Mouse (Mus musculus) gastrocnemius, adult 18-20 months (tissue): ENCODE measurements around the gene Gm498. TPM values are rescaled to one million over a fixed set of nuclear protein-coding genes. Genes with fewer than 3 reads are reported as not detected.

Experiments used
- DNase-seq: peaks from one replicate; pipeline ENCODE4 v3.0.0; 2021; ENCODE audit warnings: low spot score
- long read RNA-seq, 2 experiments: library from polyadenylated mRNA; stranded (forward); transcript quantifications; one replicate each; pipeline ENCODE4 v2.0.0; 2021
- total RNA-seq, 2 experiments: library from RNA; stranded (reverse); gene quantifications; 2 replicates each; pipeline ENCODE4 v1.2.3; 2021

Gm498 gene
- total RNA-seq, result not detected
- long read RNA-seq, experiment 1, result 0 reads
- long read RNA-seq, experiment 2, result 0 reads

GRCm38 (mm10) chr7:143866538-143866937, at the start of gene Gm498:
Gene Gm498 (plus strand): TSS chr7:143866838.
- DNase-seq, result no peak

DNA sequence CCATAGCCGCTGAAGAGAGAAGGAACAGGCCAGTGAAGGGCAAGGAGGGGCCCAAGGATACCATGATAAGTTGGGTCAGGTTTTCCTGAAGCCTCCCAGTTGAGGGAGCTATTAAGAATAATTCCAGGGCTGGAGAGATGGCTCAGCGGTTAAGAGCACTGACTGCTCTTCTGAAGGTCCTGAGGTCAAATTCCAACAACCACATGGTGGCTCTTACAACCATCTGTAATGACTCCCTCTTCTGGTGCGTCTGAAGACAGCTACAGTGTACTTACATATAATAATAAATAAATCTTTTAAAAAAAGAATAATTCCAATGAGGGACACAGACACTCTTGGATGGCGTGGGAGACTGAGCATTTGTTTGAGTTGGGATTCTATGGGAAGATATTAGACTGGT, 47.4 kb upstream of the Gm498 start:
- DNase-seq, result no peak

- no peak for DNase-seq
These were observed 45.4 kb upstream of the Gm498 start for GRCm38 (mm10) chr7:143821241-143821640.

DNA sequence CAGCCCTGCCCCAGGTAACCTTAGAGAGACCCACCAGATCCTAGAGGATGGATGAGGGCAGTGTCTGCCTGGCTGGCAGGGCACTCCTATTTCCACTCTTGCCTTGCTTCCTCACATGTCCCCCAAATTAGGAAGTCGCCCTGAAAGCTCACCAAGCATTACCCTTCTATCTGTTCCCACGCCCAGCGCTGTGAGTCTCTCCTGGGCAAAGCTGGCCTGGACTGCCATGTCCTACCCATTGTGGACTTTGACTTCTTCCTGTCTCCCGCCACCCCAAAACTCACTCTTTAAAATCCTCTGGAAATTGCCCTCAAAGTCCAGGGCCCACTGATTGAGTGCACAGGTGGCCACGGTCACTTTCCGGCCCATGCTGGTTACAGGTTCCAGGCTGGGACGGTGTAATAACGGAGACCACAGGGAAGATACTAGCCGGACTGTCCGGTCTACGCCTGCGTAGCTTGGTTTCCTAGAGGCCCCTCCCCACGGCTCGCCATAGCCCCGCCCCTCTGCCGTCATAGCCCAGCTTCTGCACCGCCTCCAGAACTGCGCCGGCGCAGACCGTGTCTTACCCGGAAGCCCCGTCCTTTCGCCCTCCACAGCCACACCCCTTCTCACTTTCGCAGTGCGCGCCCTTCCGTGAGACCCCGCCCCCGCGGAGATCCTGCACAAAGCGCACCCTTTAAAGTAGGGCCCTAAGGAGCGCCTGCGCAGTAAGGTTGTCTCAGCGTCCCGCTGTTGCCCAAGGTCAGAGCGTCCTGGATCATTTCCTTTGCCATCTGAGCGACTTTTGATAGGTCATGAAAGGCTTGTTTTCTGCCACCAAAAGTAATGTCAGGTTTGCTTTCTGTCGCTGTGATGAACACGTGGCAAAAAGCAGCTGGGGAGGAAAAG, 44.0 kb upstream of the Gm498 start, which contains the start of the genes Nadsyn1 and Dhcr7:
Gene Nadsyn1, minus strand, starts transcription at position 475 of the 891 bp plus-strand sequence.
Gene Dhcr7, plus strand, starts transcription at position 771 of the 891 bp plus-strand sequence.
- peak; percentile 99 for DNase-seq

- DNase-seq, result no peak
These were observed 43.4 kb upstream of the Gm498 start for GRCm38 (mm10) chr7:143823266-143823605.

GRCm38 (mm10) chr7:143826985-143827384, 39.7 kb upstream of the Gm498 start:
- DNase-seq, result no peak

DNA sequence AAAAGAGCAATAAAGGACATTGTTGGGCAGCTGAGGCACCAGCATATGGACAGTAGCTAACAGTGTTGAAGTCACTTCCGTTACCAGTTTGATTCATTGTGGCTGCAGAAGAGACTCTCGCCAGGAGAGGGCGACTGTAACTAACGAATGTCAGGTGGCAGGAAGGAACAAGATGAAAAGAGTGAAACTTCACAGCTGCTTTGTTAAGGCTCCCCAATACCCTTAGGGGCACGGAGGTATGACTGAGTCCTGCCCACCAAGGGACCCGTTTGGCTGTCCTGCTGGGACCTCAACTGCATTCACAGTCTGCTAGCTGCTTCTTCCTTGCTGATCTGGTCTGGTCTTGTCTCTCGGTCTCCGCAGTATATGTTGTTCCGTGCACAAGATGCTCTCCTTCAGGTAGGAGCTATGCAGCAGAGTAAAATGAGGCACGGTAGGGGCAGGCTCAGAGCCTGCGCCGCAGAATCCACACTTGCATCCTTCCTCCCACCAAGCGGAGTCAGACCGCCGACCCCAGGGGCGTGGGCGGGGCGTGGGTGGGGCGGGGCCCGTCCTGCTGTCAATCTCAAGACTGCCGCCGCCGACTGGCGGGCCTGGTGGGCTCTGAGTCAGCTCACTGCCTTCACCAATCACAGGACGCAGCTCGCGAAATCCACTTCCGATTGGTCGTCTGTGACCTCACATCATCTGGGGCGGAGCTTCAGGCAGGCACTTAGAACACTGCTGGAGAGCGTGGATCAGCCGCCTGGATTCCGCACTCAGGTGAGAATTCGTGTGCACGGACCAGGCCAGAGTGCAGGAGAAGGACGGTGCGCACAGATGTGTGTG, 36.9 kb upstream of the Gm498 start:
- DNase-seq, result peak; percentile 96

GRCm38 (mm10) chr7:143830399-143830798, 36.2 kb upstream of the Gm498 start:
- no peak for DNase-seq

- no peak for DNase-seq
These were observed 34.4 kb upstream of the Gm498 start for GRCm38 (mm10) chr7:143832196-143832595.

- DNase-seq, result no peak
These were observed 34.0 kb upstream of the Gm498 start for GRCm38 (mm10) chr7:143832611-143833010.

- no peak for DNase-seq
These were observed 33.0 kb upstream of the Gm498 start for GRCm38 (mm10) chr7:143833581-143834190.

- DNase-seq, result no peak
These were observed 32.3 kb upstream of the Gm498 start for GRCm38 (mm10) chr7:143834316-143834715.

DNA sequence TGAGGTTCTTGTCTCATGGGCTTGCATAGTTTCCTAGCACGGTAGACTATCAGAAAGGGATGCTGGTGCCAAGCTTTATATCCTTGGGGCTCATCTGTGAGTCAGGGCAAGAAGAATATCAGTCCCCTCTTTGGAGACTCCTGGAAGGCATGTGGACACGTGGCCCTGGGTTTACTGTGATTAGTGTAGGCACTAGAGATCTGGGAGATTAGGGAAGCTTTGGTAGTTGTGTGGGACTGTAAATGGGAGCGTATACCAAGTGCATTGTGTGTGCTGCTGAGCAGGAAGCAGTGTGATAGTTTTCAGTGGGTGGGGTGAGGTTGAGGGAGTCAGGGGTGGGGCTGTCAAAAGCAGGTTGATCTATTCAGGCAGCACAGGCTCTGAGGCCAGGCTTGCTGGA, 31.7 kb upstream of the Gm498 start:
- no peak for DNase-seq

GRCm38 (mm10) chr7:143837705-143838358, 28.8 kb upstream of the Gm498 start:
- DNase-seq, result no peak

DNA sequence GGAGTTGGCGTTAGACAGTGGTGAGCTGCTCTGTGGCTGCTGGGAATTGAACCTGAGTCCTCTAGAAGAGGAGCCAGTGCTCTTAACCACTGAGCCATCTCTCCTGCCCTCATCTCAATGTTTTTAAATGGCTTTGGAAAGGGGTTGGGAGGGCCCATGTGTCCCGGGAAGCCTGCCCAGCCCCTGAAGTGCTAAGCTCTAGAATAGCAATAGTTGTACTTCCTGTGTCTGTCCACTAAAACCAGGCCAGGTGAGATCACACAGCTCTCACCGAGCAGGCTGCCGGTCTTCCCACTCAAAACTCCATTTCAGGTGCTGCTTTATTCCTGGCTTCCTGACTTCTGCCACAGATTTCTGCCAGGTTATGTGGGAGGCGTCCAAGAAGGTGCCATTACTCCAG, 26.5 kb upstream of the Gm498 start:
- no peak for DNase-seq

DNA sequence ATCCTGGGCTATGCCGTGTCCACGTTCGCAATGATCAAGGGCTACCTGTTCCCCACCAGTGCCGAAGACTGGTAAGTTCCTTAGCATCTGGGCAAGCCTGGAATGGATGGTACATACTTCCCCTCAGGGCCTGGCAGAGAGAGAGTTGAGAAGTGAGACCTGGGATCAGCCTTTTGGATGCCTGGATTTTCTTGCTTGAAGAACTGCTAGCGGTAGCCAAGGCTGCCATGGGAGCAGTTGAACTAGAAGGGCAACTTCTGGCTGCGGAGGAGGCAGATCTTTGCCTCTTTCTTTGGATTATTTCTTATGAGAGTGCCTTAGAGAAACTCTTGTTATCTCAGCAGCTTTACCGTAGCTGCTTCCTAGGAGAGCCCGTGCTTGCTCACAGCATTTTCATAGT, 25.3 kb upstream of the Gm498 start:
- DNase-seq, result no peak

DNA sequence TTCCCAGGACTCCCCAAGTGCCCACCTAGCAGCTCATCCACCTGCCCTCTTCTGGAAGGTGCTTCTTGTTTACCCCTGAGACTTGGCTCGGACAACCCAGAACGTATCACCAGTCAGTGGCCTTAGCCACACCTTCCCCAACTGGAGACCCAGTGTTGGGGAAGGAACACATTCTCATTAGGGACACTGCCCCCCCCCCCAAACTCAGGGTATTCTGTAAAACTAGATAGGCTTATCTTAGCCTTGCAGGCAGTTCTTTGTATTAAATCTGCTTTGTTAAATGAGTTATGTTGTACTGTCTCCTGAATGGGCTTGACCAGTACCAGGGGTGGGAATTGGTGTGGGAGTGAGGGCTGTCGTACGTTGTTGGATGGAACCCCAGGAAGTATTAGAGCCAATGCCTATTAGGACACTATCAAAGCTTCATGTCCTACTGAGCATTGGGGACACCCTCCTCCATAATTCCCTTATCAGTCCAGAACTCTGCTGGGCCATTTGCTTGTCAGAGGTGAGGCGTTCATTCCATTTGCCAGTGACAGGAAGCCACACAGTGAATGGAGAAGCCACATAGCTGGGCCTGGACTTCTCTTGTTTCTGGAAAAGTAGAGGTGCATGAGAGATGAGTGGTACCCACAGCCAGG, 18.4 kb upstream of the Gm498 start:
- no peak for DNase-seq

DNA sequence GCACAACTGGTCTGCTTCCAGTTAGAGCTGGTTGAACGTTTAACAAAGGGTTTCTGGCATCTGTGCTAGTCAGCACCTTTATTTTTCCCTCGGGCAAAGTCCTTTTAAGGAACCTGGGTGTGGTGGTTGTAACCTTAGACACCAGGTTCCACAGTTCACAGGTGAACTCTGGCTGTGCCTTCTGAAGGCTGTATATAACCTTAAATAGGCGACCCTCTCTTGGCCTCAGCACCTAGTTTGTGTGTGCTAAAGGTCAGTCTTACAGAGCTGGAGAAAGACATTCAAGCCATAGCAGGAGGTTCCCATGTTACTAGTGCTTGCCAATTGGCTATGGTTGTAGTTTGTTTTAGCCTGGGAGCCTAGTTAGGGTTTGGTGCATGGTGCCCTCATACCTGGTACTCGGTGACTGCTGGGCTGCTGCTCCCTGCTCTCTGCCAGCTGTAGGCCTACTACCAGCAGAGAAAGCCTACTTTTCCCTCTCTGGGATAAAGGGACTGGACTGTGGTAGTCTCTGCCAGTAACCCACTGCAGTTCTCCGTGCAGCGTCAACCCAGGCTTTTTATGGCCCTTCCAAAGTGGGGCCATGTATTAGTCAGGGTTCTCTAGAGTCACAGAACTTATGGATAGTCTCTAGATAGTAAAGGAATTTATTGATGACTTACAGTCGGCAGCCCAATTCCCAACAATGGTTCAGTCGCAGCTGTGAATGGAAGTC, 17.7 kb upstream of the Gm498 start:
- DNase-seq, result no peak

GRCm38 (mm10) chr7:143868874-143869273, 2.2 kb downstream of the Gm498 start:
- DNase-seq, result no peak

GRCm38 (mm10) chr7:143883717-143884116, 17.1 kb downstream of the Gm498 start:
- no peak for DNase-seq
